Mouse (Mus musculus) heart, embryonic 16.5 days (tissue): ENCODE data around the gene Adrb1. TPM values are rescaled to one million over a fixed set of nuclear protein-coding genes. Genes with fewer than 3 reads are reported as not detected.

Experiments
- ATAC-seq: fragments of 200-750 bp; cut with Nextera tagmentation; replicated peaks from 2 replicates; pipeline ENCODE4 v1.8.0; 2017; ENCODE audit warnings: moderate number of reproducible peaks; ENCODE audit not compliant: insufficient read depth, low FRiP score; ENCODE audit errors: extremely low read depth
- H3K27ac ChIP-seq: fragments of 300-500 bp; sonication (generic); 2 replicates; pipeline ENCODE4 v1.5.1; 2014; ENCODE audit warnings: mild to moderate bottlenecking, low read length, control low read depth, moderate library complexity
- H3K27me3 ChIP-seq: fragments of 300-500 bp; sonication (generic); 2 replicates; pipeline ENCODE4 v1.6.1; 2014; ENCODE audit warnings: low read length, mixed read lengths; ENCODE audit not compliant: control insufficient read depth, insufficient read depth
- H3K36me3 ChIP-seq: fragments of 300-500 bp; sonication (generic); 2 replicates; pipeline ENCODE4 v1.6.1; 2014; ENCODE audit not compliant: control insufficient read depth, insufficient read depth
- H3K4me1 ChIP-seq: fragments of 300-500 bp; sonication (generic); 2 replicates; pipeline ENCODE4 v1.6.1; 2014; ENCODE audit warnings: low read length, mixed read lengths; ENCODE audit not compliant: control insufficient read depth, insufficient read depth
- H3K4me2 ChIP-seq: fragments of 300-500 bp; sonication (generic); 2 replicates; pipeline ENCODE4 v1.6.1; 2014; ENCODE audit warnings: low read depth, mild to moderate bottlenecking, control low read depth, low read length
- H3K4me3 ChIP-seq: fragments of 300-500 bp; sonication (generic); 2 replicates; pipeline ENCODE4 v1.5.1; 2014; ENCODE audit warnings: mild to moderate bottlenecking, control low read depth, low read length
- H3K9ac ChIP-seq: fragments of 300-500 bp; sonication (generic); 2 replicates; pipeline ENCODE4 v1.6.1; 2014; ENCODE audit warnings: low read length, control low read depth
- H3K9me3 ChIP-seq: fragments of 300-500 bp; sonication (generic); replicated peaks from 2 replicates; pipeline ENCODE4 v1.6.1; 2016; ENCODE audit warnings: low read length; ENCODE audit not compliant: control insufficient read depth
- WGBS: fragments of 180-500 bp; shearing (Covaris S2); extraction: QIAGEN DNeasy Blood & Tissue Kit; methylation state at CpG from one replicate; pipeline ENCODE4 v1.1.7; 2014; 5-methylcytosine and 5-hydroxymethylcytosine counted together
- polyA plus RNA-seq: library from polyadenylated mRNA; unstranded; fragments of >200 nt; fragmentation: Nextera tagmentation; extraction: Ambion mirVana; gene quantifications from 2 replicates; pipeline ENCODE4 v1.2.1, GENCODE M21; 2015

Adrb1 gene
- polyA plus RNA-seq, result 2.7 and 4.2 TPM in 2 replicates

DNA sequence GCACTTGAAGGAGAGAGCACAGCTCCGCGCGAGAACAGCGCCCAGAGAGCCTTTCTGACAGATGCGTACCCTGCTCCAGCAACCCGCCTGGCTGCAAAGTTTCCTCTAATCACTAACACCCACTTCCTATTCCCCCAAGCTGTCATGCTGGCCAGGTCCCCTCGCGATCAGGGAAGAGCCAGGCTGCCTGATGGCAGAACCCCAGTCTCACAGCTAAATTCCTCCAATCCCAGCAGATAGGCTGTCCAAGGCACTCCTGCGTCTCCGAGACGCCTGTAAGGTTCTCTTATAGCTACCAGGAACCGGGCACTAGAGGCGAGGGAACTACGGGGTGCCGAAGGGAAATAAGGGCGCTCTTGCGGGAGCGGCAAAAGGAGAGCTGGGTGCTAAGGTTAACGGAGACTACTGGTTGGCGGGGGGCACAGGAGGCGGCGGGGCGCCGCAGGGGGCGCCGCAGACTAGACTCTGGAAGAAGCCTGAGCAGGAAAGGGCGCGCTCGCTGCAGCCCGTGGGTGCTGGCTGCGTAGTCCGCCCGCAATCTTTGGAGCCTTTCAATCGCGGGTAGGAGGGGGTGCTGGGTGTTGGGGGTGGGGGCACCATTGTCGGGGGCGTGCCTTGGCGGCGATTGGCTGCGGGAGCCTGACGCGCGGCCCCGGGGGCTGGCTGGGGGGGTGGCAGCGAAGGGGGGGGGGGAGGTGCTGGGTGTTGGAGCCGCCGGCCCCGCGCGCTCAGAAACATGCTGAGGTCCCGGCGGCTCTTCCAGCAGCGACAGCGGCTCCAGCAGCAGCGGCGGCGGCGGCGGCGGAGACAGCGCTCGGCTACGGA is at the start of gene Adrb1:
Adrb1 (plus strand) TSS at position 813 of the 825 bp plus-strand sequence.
- Histone ChIP-seq H3K36me3 (no peaks in the 10 kb centered on the region), H3K27ac (peak within 1 kb of the TSS; percentile 89), H3K9me3 (no peaks in the 10 kb centered on the region), H3K4me2 (peak within 1 kb of the TSS; percentile 88), H3K9ac (peak within 1 kb of the TSS; percentile 90), H3K27me3 (peaks cover 5% of the 10 kb centered on the region; the same call in 1 of the 2 replicates), H3K4me3 (peak within 1 kb of the TSS; percentile 77), H3K4me1 (peaks cover 18% of the 10 kb centered on the region)
- under 1% methylated on average over 36 of the region's 63 CpGs for WGBS
- peak; percentile 76 for ATAC-seq

DNA sequence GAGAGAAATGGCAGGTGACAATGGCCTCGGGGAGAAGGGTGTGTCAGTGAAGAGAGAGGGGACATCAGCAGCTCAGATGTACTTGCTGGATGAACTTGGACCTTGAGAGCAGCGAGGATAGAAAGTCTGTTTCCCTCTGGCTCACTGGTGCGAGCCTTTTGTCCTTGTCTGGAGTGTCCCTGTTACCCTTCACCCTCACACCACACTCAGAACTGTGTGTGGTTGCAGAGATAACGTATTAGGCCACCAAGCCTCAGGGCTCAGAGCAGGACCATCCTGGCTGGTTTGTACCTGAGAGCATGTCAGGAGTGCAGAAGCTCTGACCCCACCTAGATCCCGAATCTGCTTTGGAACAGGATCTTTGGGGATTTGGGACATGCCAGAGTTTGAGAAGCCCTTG is 46.3 kb upstream of the Adrb1 start:
- WGBS, result 89% methylated on average over 5 of the region's 5 CpGs
- Histone ChIP-seq H3K9me3 (no peaks in the 10 kb centered on the region), H3K4me2 (no peak overlapping the region), H3K27ac (no peak overlapping the region), H3K36me3 (no peaks in the 10 kb centered on the region), H3K4me3 (no peak overlapping the region), H3K27me3 (no peaks in the 10 kb centered on the region), H3K4me1 (peaks cover 36% of the 10 kb centered on the region), H3K9ac (no peak overlapping the region)
- no peak for ATAC-seq

DNA sequence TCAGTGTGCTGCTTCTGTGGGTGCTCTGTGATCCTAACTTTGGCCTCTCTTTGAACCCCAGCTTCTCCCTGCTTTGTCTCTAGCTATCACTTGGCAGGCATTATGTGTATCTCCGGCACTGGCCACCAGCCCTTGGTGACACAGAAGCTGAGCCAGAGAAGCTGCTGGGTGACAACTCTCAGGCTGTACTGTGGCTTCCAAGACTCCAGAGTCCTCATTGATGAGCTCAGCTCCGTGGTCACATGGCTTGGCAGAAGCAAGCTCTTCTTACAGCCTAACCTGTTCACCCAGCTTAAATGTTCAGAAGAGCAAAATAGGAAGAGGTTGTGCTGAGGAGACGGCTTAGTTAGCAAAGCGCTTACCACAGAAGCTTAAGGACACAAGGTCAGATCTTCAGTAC is 45.5 kb upstream of the Adrb1 start:
- H3K4me1 ChIP-seq, result peaks cover 38% of the 10 kb centered on the region
- no peak overlapping the region for H3K4me3 ChIP-seq
- H3K9me3 ChIP-seq, result no peaks in the 10 kb centered on the region
- WGBS, result 64% methylated on average over 4 of the region's 4 CpGs
- no peaks in the 10 kb centered on the region for H3K36me3 ChIP-seq
- peak overlapping the region; percentile 2 for H3K27ac ChIP-seq
- H3K9ac ChIP-seq, result no peak overlapping the region
- H3K4me2 ChIP-seq, result no peak overlapping the region
- no peaks in the 10 kb centered on the region for H3K27me3 ChIP-seq
- 0 out of 2 replicates have a peak, but pooled peaks have one; percentile 16 for ATAC-seq

DNA sequence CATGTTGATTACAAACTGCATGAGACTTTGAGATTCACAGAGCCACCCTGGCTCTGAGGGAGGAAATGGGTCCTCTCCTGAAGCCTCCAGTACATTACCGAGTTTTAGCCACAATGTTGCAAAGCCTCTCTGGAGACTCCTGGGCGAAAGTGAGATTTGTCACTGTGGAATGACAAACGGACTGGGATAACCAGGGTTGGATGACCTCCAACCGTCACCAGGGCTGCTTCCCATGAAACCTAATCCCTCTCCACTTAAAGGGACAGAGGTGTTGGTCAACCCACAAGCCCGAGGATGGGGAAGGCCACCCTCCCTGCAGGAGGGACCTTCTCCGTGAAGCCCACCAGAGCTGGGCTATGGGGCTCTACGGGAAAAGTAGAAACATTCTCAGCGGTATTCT is 44.4 kb upstream of the Adrb1 start:
- Histone ChIP-seq H3K27me3 (no peaks in the 10 kb centered on the region), H3K4me1 (peaks cover 38% of the 10 kb centered on the region), H3K9ac (no peak overlapping the region), H3K4me3 (no peak overlapping the region), H3K4me2 (0 out of 2 replicates have a peak overlapping the region, but pooled peaks have one; percentile 10), H3K36me3 (no peaks in the 10 kb centered on the region), H3K27ac (peak overlapping the region; percentile 72), H3K9me3 (no peaks in the 10 kb centered on the region)
- ATAC-seq, result no peak
- 25% methylated on average over 8 of the region's 8 CpGs for WGBS

DNA sequence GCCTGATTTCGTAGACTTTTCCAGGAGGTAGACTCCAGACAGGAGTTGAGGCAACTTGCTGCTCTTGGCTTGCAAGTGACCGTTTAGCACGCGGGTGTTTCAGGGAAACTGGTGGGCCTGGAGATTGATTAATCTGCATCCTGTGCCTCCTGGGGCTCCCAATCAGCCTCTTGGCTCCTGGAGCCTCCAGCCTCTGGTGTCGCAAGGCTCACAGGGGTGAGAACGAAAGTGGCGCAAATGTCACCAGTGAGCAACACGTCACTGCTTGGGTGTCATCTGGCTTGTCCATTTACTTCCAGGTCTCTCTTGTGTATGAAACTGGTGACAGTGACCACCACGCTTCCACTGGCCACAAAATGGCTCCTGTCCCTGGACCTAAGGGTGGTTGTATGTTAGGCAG is 43.5 kb upstream of the Adrb1 start:
- Histone ChIP-seq H3K27me3 (no peaks in the 10 kb centered on the region), H3K4me2 (no peak overlapping the region), H3K27ac (no peak overlapping the region), H3K4me1 (peaks cover 39% of the 10 kb centered on the region), H3K36me3 (no peaks in the 10 kb centered on the region), H3K9ac (no peak overlapping the region), H3K9me3 (no peaks in the 10 kb centered on the region), H3K4me3 (no peak overlapping the region)
- 70% methylated on average over 9 of the region's 9 CpGs for WGBS
- ATAC-seq, result no peak

DNA sequence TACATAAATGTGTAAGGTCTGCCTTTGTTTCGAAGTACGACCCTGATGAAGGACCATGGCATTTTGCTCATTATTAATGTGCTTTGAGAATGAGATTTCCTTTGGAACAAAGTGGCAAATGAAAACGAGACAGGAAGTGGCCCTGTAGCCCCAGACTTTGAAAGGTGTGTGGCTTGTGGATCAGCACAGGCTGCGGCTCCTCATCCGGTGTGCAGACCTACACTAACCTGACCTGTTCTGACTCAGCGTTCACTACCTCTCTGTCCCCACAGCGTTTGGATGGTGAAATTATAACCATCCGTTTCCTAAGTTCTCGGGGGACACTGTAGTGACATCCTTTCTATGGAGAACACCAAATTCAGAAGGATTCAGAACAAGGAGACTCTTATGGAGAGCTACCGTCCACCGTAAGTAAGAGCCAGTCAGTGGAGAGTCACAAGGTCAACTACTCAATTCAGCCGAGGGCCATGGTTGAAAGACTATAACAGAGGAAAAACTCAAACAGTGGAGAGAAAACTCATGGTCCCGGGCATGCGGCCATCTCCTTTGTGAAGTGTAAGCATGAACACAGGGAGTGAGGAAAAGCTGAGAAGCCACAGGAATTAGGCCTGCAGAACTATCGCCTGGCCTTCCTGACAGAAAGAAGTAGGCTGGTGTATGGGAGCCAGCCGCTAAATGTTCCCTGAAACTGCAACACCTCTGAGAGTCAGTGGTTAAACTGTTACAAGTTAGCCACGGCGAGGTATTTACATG is 42.6 kb upstream of the Adrb1 start:
- WGBS, result 67% methylated on average over 18 of the region's 18 CpGs
- no peak overlapping the region for H3K4me3 ChIP-seq
- H3K36me3 ChIP-seq, result no peaks in the 10 kb centered on the region
- H3K27me3 ChIP-seq, result no peaks in the 10 kb centered on the region
- H3K4me2 ChIP-seq, result no peak overlapping the region
- ATAC-seq, result no peak
- peak overlapping the region; percentile 38 for H3K27ac ChIP-seq
- no peaks in the 10 kb centered on the region for H3K9me3 ChIP-seq
- H3K4me1 ChIP-seq, result peaks cover 39% of the 10 kb centered on the region
- no peak overlapping the region for H3K9ac ChIP-seq

DNA sequence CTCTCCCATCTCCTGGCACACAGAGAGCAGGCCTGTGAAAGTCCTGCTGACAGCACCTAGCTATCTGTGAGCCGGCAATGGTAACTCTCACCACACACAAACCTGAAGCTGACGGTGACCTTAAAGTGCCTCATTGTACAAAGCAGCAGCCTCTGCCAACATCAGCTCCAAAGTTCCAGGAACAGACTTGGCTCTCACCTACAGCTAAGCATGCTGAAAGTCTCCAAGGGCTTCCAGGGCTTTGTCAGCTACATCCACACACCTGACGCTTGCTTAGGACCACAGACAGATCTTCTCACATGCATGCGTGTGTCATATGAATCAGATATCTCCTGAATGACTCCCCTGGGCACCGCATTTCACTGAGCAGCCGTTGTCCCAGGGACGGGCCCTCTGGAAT is 42.0 kb upstream of the Adrb1 start:
- ATAC-seq, result peak; percentile 43; the same call in 1 of the 2 replicates
- Histone ChIP-seq H3K4me3 (no peak overlapping the region), H3K36me3 (no peaks in the 10 kb centered on the region), H3K4me1 (peaks cover 39% of the 10 kb centered on the region), H3K4me2 (no peak overlapping the region), H3K9me3 (no peaks in the 10 kb centered on the region), H3K27me3 (no peaks in the 10 kb centered on the region), H3K27ac (peak overlapping the region; percentile 38), H3K9ac (no peak overlapping the region)
- 25% methylated on average over 7 of the region's 7 CpGs for WGBS

DNA sequence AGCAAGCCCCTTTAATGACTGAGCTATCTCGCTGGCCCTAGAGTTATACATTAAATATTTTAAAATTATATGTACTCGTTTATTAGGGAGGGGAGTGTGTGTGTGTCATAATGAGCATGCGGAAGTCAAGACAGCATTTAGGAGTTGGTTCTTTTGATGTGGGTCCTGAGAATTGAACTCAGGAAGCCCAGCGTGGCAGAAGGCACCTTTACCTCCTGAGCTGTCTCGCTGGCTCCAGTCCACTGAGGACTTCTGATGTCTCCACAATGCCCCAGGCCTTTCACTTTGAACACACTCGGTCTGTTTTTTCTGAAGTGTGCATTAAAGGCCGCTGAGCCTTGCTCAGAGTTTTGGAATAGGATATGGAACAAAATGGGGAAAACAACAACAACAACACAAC is 39.7 kb upstream of the Adrb1 start:
- Histone ChIP-seq H3K4me3 (no peak overlapping the region), H3K36me3 (no peaks in the 10 kb centered on the region), H3K27me3 (no peaks in the 10 kb centered on the region), H3K4me2 (no peak overlapping the region), H3K4me1 (peaks cover 31% of the 10 kb centered on the region), H3K9me3 (no peaks in the 10 kb centered on the region), H3K27ac (no peak overlapping the region), H3K9ac (no peak overlapping the region)
- no peak for ATAC-seq
- 84% methylated on average over 7 of the region's 7 CpGs for WGBS

DNA sequence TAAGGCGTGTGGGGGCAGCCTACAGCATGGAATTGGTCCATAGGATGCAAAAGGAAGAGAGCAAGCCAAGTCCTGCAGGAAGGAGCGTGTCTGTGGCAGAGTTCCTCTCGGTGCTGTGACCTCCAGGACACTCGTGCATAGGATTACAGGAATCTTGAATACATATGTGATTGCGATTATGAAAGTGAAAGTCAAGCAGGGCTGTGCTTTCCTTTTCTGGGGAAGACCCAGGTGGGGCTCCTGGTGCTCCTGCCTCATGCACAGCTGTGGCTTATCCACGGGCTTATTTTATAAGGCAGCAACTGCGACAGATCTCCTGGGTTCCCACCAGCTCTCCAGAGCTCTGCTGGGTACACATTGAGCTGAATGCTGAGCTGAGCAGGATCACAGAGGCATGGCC is 39.2 kb upstream of the Adrb1 start:
- Histone ChIP-seq H3K4me2 (no peak overlapping the region), H3K27me3 (no peaks in the 10 kb centered on the region), H3K4me1 (peaks cover 26% of the 10 kb centered on the region), H3K27ac (no peak overlapping the region), H3K36me3 (no peaks in the 10 kb centered on the region), H3K4me3 (no peak overlapping the region), H3K9me3 (no peaks in the 10 kb centered on the region), H3K9ac (no peak overlapping the region)
- WGBS, result 69% methylated on average over 7 of the region's 7 CpGs
- no peak for ATAC-seq
